Mouse (Mus musculus) C2C12 (cell line): Measurements from ENCODE around the gene Acads.
"Not testable (repeated sequence)": the region's sequence is repeated elsewhere in the genome, so short reads cannot be mapped to it uniquely, and the experiment has no call there.

Source experiments
- CEBPB ChIP-seq: IDR thresholded peaks from one replicate; pipeline ENCODE4 v1.6.1; 2011; ENCODE audit warnings: low read depth, mild to moderate bottlenecking, control low read depth, moderate library complexity
- CTCF ChIP-seq: IDR thresholded peaks from one replicate; pipeline ENCODE4 v1.5.1; 2011; ENCODE audit not compliant: control insufficient read depth, insufficient read depth, insufficient read length
- MAX ChIP-seq: IDR thresholded peaks from one replicate; pipeline ENCODE4 v1.6.1; 2011; ENCODE audit warnings: mild to moderate bottlenecking, control low read depth
- MYOG ChIP-seq: IDR thresholded peaks from one replicate; pipeline ENCODE4 v1.6.1; 2011; ENCODE audit not compliant: control insufficient read depth, insufficient read length; ENCODE audit errors: extremely low read depth
- USF1 ChIP-seq: IDR thresholded peaks from one replicate; pipeline ENCODE4 v1.6.1; 2011; ENCODE audit warnings: low read depth, mild to moderate bottlenecking, control low read depth, moderate library complexity

DNA sequence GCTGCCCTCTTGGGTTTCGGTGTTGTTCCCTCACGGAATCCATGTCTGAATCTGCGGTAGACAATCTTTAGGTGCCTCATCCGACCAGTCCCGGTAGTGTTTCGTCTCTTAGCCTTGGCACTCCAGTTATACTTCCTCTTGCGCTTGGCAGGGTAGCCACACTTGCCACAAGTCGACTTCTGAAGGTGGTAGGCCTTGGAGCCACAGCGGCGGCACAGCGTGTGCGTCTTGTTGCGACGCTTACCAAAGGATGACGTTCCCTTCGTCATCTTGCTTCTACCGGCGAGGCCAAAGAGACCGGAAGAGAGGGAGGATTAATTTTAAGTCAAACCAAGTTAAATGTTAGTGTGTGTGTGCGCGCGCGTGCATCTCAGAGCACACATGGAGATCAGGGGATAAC, 15.9 kb downstream of the Acads start:
- TF ChIP-seq CTCF, MAX, MYOG, CEBPB, USF1: not testable (repeated sequence)
